Mouse (Mus musculus) limb, embryonic 15.5 days (tissue): ENCODE results near the gene 2310022A10Rik. TPM values are rescaled to one million over a fixed set of nuclear protein-coding genes. Genes with fewer than 3 reads are reported as not detected.

Source experiments
- ATAC-seq: fragments of 200-750 bp; cut with Nextera tagmentation; 2 replicates; pipeline ENCODE4 v1.8.0; 2017; ENCODE audit warnings: low read depth, moderate TSS enrichment; ENCODE audit not compliant: insufficient number of reproducible peaks, low FRiP score, low TSS enrichment
- H3K27ac ChIP-seq: fragments of 300-500 bp; sonication (generic); 2 replicates; pipeline ENCODE4 v1.5.1; 2015; ENCODE audit warnings: moderate library complexity, mild to moderate bottlenecking, inconsistent platforms
- H3K27me3 ChIP-seq: fragments of 300-500 bp; sonication (generic); 2 replicates; pipeline ENCODE4 v1.6.1; 2015; ENCODE audit warnings: inconsistent platforms
- H3K36me3 ChIP-seq: fragments of 300-500 bp; sonication (generic); 2 replicates; pipeline ENCODE4 v1.6.1; 2015; ENCODE audit warnings: inconsistent platforms
- H3K4me1 ChIP-seq: fragments of 300-500 bp; sonication (generic); 2 replicates; pipeline ENCODE4 v1.6.1; 2015; ENCODE audit warnings: inconsistent platforms
- H3K4me2 ChIP-seq: fragments of 300-500 bp; sonication (generic); 2 replicates; pipeline ENCODE4 v1.6.1; 2015; ENCODE audit warnings: mild to moderate bottlenecking, inconsistent platforms
- H3K4me3 ChIP-seq: fragments of 300-500 bp; sonication (generic); 2 replicates; pipeline ENCODE4 v1.5.1; 2015; ENCODE audit warnings: mild to moderate bottlenecking, inconsistent platforms
- H3K9ac ChIP-seq: fragments of 300-500 bp; sonication (generic); 2 replicates; pipeline ENCODE4 v1.6.1; 2015; ENCODE audit warnings: inconsistent platforms
- H3K9me3 ChIP-seq: fragments of 300-500 bp; sonication (generic); 2 replicates; pipeline ENCODE4 v1.6.1; 2016; ENCODE audit warnings: inconsistent platforms
- WGBS: fragments of 180-500 bp; shearing (Covaris S2); methylation state at CpG from one replicate; pipeline ENCODE4 v1.1.7; 2015; 5-methylcytosine and 5-hydroxymethylcytosine counted together
- polyA plus RNA-seq: library from polyadenylated mRNA; unstranded; fragments of >200 nt; fragmentation: Nextera tagmentation; extraction: Ambion mirVana; gene quantifications from 2 replicates; pipeline ENCODE4 v1.2.1, GENCODE M21; 2015

2310022A10Rik gene
- polyA plus RNA-seq, 1 experiment from 2014 or later, result 32.9 TPM

GRCm38 (mm10) chr7:27574124-27574880 lies 21.3 kb downstream of the 2310022A10Rik start:
- peaks cover 83% of the 10 kb centered on the region for H3K36me3 ChIP-seq

GRCm38 (mm10) chr7:27576914-27577313 lies 23.9 kb downstream of the 2310022A10Rik start:
- Histone ChIP-seq H3K4me3 (no peak overlapping the region), H3K27me3 (no peaks in the 10 kb centered on the region), H3K27ac (no peak overlapping the region), H3K4me1 (no peaks in the 10 kb centered on the region), H3K9ac (no peak overlapping the region), H3K4me2 (no peak overlapping the region), H3K9me3 (no peaks in the 10 kb centered on the region), H3K36me3 (peaks cover 87% of the 10 kb centered on the region)
- ATAC-seq, result no peak
- WGBS, result 71% methylated on average over 6 of the region's 6 CpGs

More at GRCm38 (mm10) chr7:27574124-27574880, 21.3 kb downstream of the 2310022A10Rik start:
- Histone ChIP-seq H3K4me1 (no peaks in the 10 kb centered on the region), H3K27ac (no peak overlapping the region), H3K9ac (no peak overlapping the region), H3K4me2 (no peak overlapping the region), H3K4me3 (no peak overlapping the region), H3K9me3 (no peaks in the 10 kb centered on the region), H3K27me3 (no peaks in the 10 kb centered on the region)
- no peak for ATAC-seq
- 88% methylated on average over 14 of the region's 14 CpGs for WGBS

GRCm38 (mm10) chr7:27577589-27577988 lies 24.6 kb downstream of the 2310022A10Rik start:
- 92% methylated on average over 6 of the region's 6 CpGs for WGBS
- no peak for ATAC-seq
- Histone ChIP-seq H3K4me3 (no peak overlapping the region), H3K36me3 (peaks cover 87% of the 10 kb centered on the region), H3K4me2 (no peak overlapping the region), H3K9me3 (no peaks in the 10 kb centered on the region), H3K27ac (no peak overlapping the region), H3K4me1 (no peaks in the 10 kb centered on the region), H3K9ac (no peak overlapping the region), H3K27me3 (no peaks in the 10 kb centered on the region)

- Histone ChIP-seq H3K9me3 (no peaks in the 10 kb centered on the region), H3K4me3 (no peak overlapping the region), H3K9ac (no peak overlapping the region), H3K27me3 (no peaks in the 10 kb centered on the region), H3K36me3 (peaks cover 88% of the 10 kb centered on the region), H3K4me1 (no peaks in the 10 kb centered on the region), H3K27ac (no peak overlapping the region), H3K4me2 (no peak overlapping the region)
- no peak for ATAC-seq
- WGBS, result 47% methylated on average over 7 of the region's 7 CpGs
Measured at GRCm38 (mm10) chr7:27578465-27578864, 25.4 kb downstream of the 2310022A10Rik start.

GRCm38 (mm10) chr7:27580380-27581174 lies 27.5 kb downstream of the 2310022A10Rik start:
- Histone ChIP-seq H3K9me3 (no peaks in the 10 kb centered on the region), H3K4me2 (no peak overlapping the region), H3K36me3 (peaks cover 84% of the 10 kb centered on the region), H3K27me3 (no peaks in the 10 kb centered on the region), H3K4me3 (no peak overlapping the region), H3K27ac (no peak overlapping the region), H3K9ac (no peak overlapping the region), H3K4me1 (no peaks in the 10 kb centered on the region)
- no peak for ATAC-seq
- WGBS, result 88% methylated on average over 14 of the region's 14 CpGs

GRCm38 (mm10) chr7:27586861-27587260 lies 33.8 kb downstream of the 2310022A10Rik start:
- Histone ChIP-seq H3K9ac (no peak overlapping the region), H3K27ac (no peak overlapping the region), H3K36me3 (peaks cover 26% of the 10 kb centered on the region), H3K27me3 (no peaks in the 10 kb centered on the region), H3K9me3 (no peaks in the 10 kb centered on the region), H3K4me3 (no peak overlapping the region), H3K4me1 (no peaks in the 10 kb centered on the region), H3K4me2 (no peak overlapping the region)
- 60% methylated on average over 2 of the region's 2 CpGs for WGBS
- no peak for ATAC-seq

GRCm38 (mm10) chr7:27587741-27588140 lies 34.7 kb downstream of the 2310022A10Rik start:
- Histone ChIP-seq H3K4me2 (no peak overlapping the region), H3K9me3 (no peaks in the 10 kb centered on the region), H3K27me3 (no peaks in the 10 kb centered on the region), H3K9ac (no peak overlapping the region), H3K4me1 (peaks cover 4% of the 10 kb centered on the region), H3K36me3 (peaks cover 18% of the 10 kb centered on the region), H3K27ac (no peak overlapping the region), H3K4me3 (no peak overlapping the region)
- WGBS, result 87% methylated on average over 2 of the region's 2 CpGs
- ATAC-seq, result no peak

GRCm38 (mm10) chr7:27590088-27590487 lies 37.1 kb downstream of the 2310022A10Rik start:
- 89% methylated on average over 4 of the region's 4 CpGs for WGBS
- ATAC-seq, result no peak
- no peak overlapping the region for H3K4me3 ChIP-seq
- H3K4me2 ChIP-seq, result no peak overlapping the region
- H3K4me1 ChIP-seq, result peaks cover 20% of the 10 kb centered on the region
- peaks cover 9% of the 10 kb centered on the region; the same call in 1 of the 2 replicates for H3K36me3 ChIP-seq
- H3K27ac ChIP-seq, result no peak overlapping the region
- H3K9me3 ChIP-seq, result no peaks in the 10 kb centered on the region
- no peaks in the 10 kb centered on the region for H3K27me3 ChIP-seq
- H3K9ac ChIP-seq, result no peak overlapping the region

- Histone ChIP-seq H3K36me3 (0 out of 2 replicates have a peak, but pooled peaks cover 8% of the 10 kb centered on the region), H3K27ac (peak overlapping the region; percentile 99), H3K4me2 (peak overlapping the region; percentile 45), H3K9me3 (no peaks in the 10 kb centered on the region), H3K4me1 (peaks cover 21% of the 10 kb centered on the region), H3K27me3 (no peaks in the 10 kb centered on the region), H3K4me3 (peak overlapping the region; percentile 74), H3K9ac (0 out of 2 replicates have a peak overlapping the region, but pooled peaks have one; percentile 35)
- 52% methylated on average over 4 of the region's 4 CpGs for WGBS
- ATAC-seq, result no peak
Measured at GRCm38 (mm10) chr7:27590566-27591213, 37.7 kb downstream of the 2310022A10Rik start.

- under 1% methylated on average over 60 of the region's 71 CpGs for WGBS
- H3K27me3 ChIP-seq, result no peaks in the 10 kb centered on the region
- peak; percentile 91 for ATAC-seq
- H3K9me3 ChIP-seq, result no peaks in the 10 kb centered on the region
- peak within 1 kb of the TSS; percentile 99 for H3K27ac ChIP-seq
- peak within 1 kb of the TSS; percentile 61 for H3K4me2 ChIP-seq
- H3K9ac ChIP-seq, result peak within 1 kb of the TSS; percentile 75
- H3K4me1 ChIP-seq, result peaks cover 29% of the 10 kb centered on the region
- 0 out of 2 replicates have a peak, but pooled peaks cover 8% of the 10 kb centered on the region for H3K36me3 ChIP-seq
- peak within 1 kb of the TSS; percentile 74 for H3K4me3 ChIP-seq
Measured at GRCm38 (mm10) chr7:27591266-27592216, 38.5 kb downstream of the 2310022A10Rik start, which contains the start of gene Akt2. TSS of gene Akt2 (plus strand) at chr7:27591552.
